Mouse (Mus musculus) midbrain, embryonic 15.5 days (tissue): Measurements from ENCODE around the gene Rflna. TPM values are rescaled to one million over a fixed set of nuclear protein-coding genes. Genes with fewer than 3 reads are reported as not detected.
A peak's percentile ranks its signal among the peaks of the same experiment; 100 is the strongest.

Source experiments
- ATAC-seq: fragments of 200-750 bp; cut with Nextera tagmentation; replicated peaks from 2 replicates; pipeline ENCODE4 v1.8.0; 2017; ENCODE audit warnings: moderate TSS enrichment
- H3K27ac ChIP-seq: fragments of 300-500 bp; sonication (generic); 2 replicates; pipeline ENCODE4 v1.5.1; 2015; ENCODE audit warnings: mild to moderate bottlenecking, inconsistent platforms
- H3K27me3 ChIP-seq: fragments of 300-500 bp; sonication (generic); replicated peaks from 2 replicates; pipeline ENCODE4 v1.6.1; 2015; ENCODE audit warnings: inconsistent platforms
- H3K36me3 ChIP-seq: fragments of 300-500 bp; sonication (generic); replicated peaks from 2 replicates; pipeline ENCODE4 v1.6.1; 2015; ENCODE audit warnings: inconsistent platforms
- H3K4me1 ChIP-seq: fragments of 300-500 bp; sonication (generic); 2 replicates; pipeline ENCODE4 v1.6.1; 2015; ENCODE audit warnings: inconsistent platforms
- H3K4me2 ChIP-seq: fragments of 300-500 bp; sonication (generic); 2 replicates; pipeline ENCODE4 v1.6.1; 2015; ENCODE audit warnings: inconsistent platforms, mild to moderate bottlenecking, moderate library complexity
- H3K4me3 ChIP-seq: fragments of 300-500 bp; sonication (generic); 2 replicates; pipeline ENCODE4 v1.5.1; 2015; ENCODE audit warnings: mild to moderate bottlenecking, inconsistent platforms
- H3K9ac ChIP-seq: fragments of 300-500 bp; sonication (generic); 2 replicates; pipeline ENCODE4 v1.6.1; 2015; ENCODE audit warnings: mild to moderate bottlenecking, inconsistent platforms
- H3K9me3 ChIP-seq: fragments of 300-500 bp; sonication (generic); 2 replicates; pipeline ENCODE4 v1.6.1; 2016; ENCODE audit warnings: inconsistent platforms
- WGBS: fragments of 180-500 bp; shearing (Covaris S2); methylation state at CpG from one replicate; pipeline ENCODE4 v1.1.7; 2015; ENCODE audit warnings: mixed read lengths; 5-methylcytosine and 5-hydroxymethylcytosine counted together
- polyA plus RNA-seq: library from polyadenylated mRNA; unstranded; fragments of >200 nt; fragmentation: Nextera tagmentation; extraction: Ambion mirVana; gene quantifications from 2 replicates; pipeline ENCODE4 v1.2.1, GENCODE M21; 2015

Gene Rflna
- polyA plus RNA-seq, 1 experiment from 2014 or later: 6.7 TPM

DNA sequence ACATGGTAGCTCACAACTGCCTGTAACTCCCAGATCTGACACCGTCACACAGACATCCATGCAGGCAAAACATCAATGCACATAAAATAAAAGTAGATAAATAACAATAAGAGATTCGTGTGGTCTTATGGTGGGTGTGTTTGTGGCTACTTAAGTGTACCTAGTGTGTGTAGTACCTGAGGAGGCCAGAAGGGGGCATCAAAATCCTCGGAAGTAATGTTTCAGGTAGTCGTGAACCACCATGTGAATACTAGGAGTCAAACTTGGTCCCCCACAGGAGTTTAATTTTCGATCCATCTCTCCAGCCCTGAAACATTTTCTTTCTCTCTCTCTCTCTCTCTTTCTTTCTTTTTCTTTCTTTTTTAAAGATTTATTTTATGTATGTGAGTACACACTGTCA is 16.8 kb upstream of the Rflna start:
- Histone ChIP-seq H3K27me3 (no peaks in the 10 kb centered on the region), H3K4me1 (no peaks in the 10 kb centered on the region), H3K4me3 (no peak overlapping the region), H3K9me3 (no peaks in the 10 kb centered on the region; the same call in 1 of the 2 replicates), H3K27ac (no peak overlapping the region), H3K36me3 (no peaks in the 10 kb centered on the region), H3K4me2 (no peak overlapping the region), H3K9ac (no peak overlapping the region)
- 87% methylated on average over 5 of the region's 5 CpGs for WGBS
- ATAC-seq: no peak

DNA sequence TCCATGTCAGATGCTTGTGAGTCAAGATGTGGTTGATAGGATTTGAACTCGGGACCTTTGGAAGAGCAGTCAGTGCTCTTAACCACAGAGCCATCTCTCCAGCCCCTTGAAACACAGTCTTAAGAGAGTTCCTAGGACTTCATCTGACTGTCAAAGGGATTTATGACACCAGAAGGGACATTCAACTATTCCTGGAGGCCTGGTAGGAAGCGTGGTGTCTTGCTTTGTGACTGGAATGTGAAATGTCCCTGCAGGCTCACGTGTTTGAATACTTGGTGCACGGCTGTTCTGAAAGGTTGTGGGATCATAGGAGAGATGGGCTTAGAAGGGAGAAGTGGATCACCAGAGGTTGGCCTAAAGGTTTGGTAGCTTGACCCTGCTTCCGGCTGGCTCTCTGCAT is 16.4 kb upstream of the Rflna start:
- Histone ChIP-seq H3K36me3 (no peaks in the 10 kb centered on the region), H3K4me3 (no peak overlapping the region), H3K9me3 (no peaks in the 10 kb centered on the region; the same call in 1 of the 2 replicates), H3K9ac (no peak overlapping the region), H3K4me2 (no peak overlapping the region), H3K4me1 (no peaks in the 10 kb centered on the region), H3K27me3 (no peaks in the 10 kb centered on the region), H3K27ac (no peak overlapping the region)
- 82% methylated on average over 5 of the region's 5 CpGs for WGBS
- no peak for ATAC-seq

- no peak for ATAC-seq
- 98% methylated on average over 2 of the region's 2 CpGs for WGBS
Observed at GRCm38 (mm10) chr5:124989724-124990123, 13.3 kb upstream of the Rflna start.

DNA sequence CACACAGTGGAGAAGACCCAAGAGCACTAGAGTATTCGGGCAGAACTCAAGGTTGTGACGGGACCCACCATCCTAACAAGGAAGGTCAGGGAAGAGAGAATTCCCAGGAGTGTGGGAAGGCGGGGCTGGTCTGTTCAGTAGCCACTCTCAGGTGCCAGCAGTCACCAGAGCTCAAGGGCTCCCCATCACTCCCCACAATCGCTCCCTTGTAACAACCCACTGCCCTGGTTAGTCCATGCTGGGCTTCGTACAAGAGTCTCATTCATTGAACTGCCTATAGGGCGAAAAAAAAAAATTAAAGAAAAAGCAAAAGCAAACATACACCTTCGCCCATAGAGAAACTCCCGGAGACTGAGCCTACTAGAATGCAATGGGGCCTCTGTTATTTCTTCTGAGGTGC is 10.7 kb upstream of the Rflna start:
- 87% methylated on average over 8 of the region's 8 CpGs for WGBS
- no peak overlapping the region for H3K4me3 ChIP-seq
- no peaks in the 10 kb centered on the region for H3K27me3 ChIP-seq
- H3K4me2 ChIP-seq: no peak overlapping the region
- no peak overlapping the region for H3K9ac ChIP-seq
- H3K27ac ChIP-seq: no peak overlapping the region
- H3K4me1 ChIP-seq: no peaks in the 10 kb centered on the region
- no peaks in the 10 kb centered on the region for H3K36me3 ChIP-seq
- no peak for ATAC-seq
- H3K9me3 ChIP-seq: no peaks in the 10 kb centered on the region

More at GRCm38 (mm10) chr5:124989724-124990123, 13.3 kb upstream of the Rflna start:
- Histone ChIP-seq H3K9me3 (no peaks in the 10 kb centered on the region), H3K4me1 (no peaks in the 10 kb centered on the region), H3K4me3 (no peak overlapping the region), H3K36me3 (no peaks in the 10 kb centered on the region), H3K27ac (no peak overlapping the region), H3K27me3 (no peaks in the 10 kb centered on the region), H3K9ac (no peak overlapping the region), H3K4me2 (no peak overlapping the region)

- Histone ChIP-seq H3K9ac (no peak overlapping the region), H3K4me2 (no peak overlapping the region), H3K9me3 (no peaks in the 10 kb centered on the region), H3K27me3 (no peaks in the 10 kb centered on the region), H3K36me3 (no peaks in the 10 kb centered on the region), H3K27ac (no peak overlapping the region), H3K4me3 (no peak overlapping the region), H3K4me1 (no peaks in the 10 kb centered on the region)
- WGBS: 73% methylated on average over 11 of the region's 11 CpGs
- no peak for ATAC-seq
Observed at GRCm38 (mm10) chr5:124992891-124993290, 10.1 kb upstream of the Rflna start.

DNA sequence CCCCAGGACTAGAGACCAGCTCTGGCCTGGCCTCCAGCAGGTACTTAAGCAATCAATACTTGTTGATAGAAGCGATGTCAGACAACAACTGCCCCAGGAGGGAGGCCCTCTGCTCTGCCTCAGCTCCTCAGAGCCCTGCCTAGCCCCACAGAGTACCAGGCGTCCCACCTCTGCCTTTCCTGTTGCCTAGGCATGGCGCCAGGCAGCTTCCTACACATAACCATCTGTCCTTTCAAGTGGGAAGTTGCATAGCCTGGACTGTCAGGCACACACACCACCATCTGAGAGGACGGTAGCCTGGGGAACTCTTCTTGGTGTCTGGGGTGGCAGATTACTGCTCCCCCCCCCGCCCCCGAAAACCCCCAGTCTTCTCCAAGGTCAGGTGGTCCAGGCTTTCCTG is 6.2 kb upstream of the Rflna start:
- Histone ChIP-seq H3K4me2 (no peak overlapping the region), H3K36me3 (no peaks in the 10 kb centered on the region), H3K4me3 (no peak overlapping the region), H3K4me1 (no peaks in the 10 kb centered on the region), H3K27me3 (no peaks in the 10 kb centered on the region), H3K9ac (no peak overlapping the region), H3K27ac (no peak overlapping the region), H3K9me3 (no peaks in the 10 kb centered on the region)
- no peak for ATAC-seq
- WGBS: 68% methylated on average over 6 of the region's 6 CpGs

- no peak overlapping the region for H3K9ac ChIP-seq
- H3K27ac ChIP-seq: no peak overlapping the region
- H3K36me3 ChIP-seq: no peaks in the 10 kb centered on the region
- no peak for ATAC-seq
- H3K4me2 ChIP-seq: no peak overlapping the region
- peaks cover 2% of the 10 kb centered on the region for H3K4me1 ChIP-seq
- no peak overlapping the region for H3K4me3 ChIP-seq
- H3K27me3 ChIP-seq: no peaks in the 10 kb centered on the region
- WGBS: 86% methylated on average over 4 of the region's 4 CpGs
- no peaks in the 10 kb centered on the region for H3K9me3 ChIP-seq
Observed at GRCm38 (mm10) chr5:124997913-124998312, 5.1 kb upstream of the Rflna start.

DNA sequence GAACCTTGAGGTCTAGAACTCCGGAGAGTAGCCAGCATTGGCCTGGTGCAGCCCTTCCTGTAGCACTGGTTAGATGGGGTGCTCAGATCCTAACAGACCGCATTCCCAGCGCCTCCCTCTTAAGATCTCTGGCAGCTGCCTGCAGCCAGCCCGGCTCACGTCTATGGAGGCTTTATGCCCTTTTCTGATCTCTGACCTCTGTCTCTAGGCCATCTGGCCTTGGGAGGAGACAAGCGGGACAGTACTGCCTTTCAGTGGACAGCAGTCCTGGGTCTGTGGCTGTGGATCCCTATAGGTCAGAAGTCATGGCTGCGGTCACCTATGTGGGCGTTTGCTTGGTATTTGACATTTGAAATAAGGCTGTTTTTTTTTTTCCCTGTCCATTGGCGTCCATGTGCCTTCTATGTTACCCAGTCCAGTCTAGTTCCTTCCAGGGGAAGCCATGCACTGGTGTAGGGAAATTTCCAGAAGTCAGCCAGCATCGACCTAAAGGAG is 2.2 kb upstream of the Rflna start:
- Histone ChIP-seq H3K9ac (no peak overlapping the region), H3K36me3 (no peaks in the 10 kb centered on the region), H3K27ac (no peak overlapping the region), H3K27me3 (0 out of 2 replicates have a peak, but pooled peaks cover 5% of the 10 kb centered on the region), H3K4me3 (no peak overlapping the region), H3K4me1 (peaks cover 15% of the 10 kb centered on the region), H3K4me2 (no peak overlapping the region), H3K9me3 (no peaks in the 10 kb centered on the region)
- WGBS: 69% methylated on average over 10 of the region's 10 CpGs
- no peak for ATAC-seq

DNA sequence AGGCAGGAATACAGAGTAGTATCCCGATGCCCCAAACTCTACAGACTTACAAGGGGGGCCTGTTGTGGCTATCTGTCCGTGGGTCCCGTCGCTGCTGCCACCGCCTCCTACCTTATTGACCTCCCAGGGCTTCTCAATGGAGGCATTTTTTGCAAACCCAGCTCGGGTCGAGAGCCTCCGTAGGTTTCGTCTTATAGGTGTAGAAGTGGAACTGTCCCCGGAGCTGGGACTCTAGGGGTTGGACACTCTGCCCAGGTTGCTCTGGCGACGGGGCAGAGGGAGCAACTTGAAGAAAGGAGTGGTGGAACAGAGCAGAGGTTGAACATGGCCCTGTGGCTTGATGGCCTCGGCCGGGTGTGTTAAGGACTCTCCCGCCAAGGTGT is 843 bp downstream of the Rflna start:
- peaks cover 24% of the 10 kb centered on the region for H3K4me1 ChIP-seq
- H3K27ac ChIP-seq: no peak overlapping the region
- 12% methylated on average over 15 of the region's 15 CpGs for WGBS
- H3K27me3 ChIP-seq: 0 out of 2 replicates have a peak, but pooled peaks cover 5% of the 10 kb centered on the region
- H3K36me3 ChIP-seq: no peaks in the 10 kb centered on the region
- peak overlapping the region; percentile 59 for H3K4me2 ChIP-seq
- H3K4me3 ChIP-seq: peak overlapping the region; percentile 33
- no peak for ATAC-seq
- H3K9ac ChIP-seq: no peak overlapping the region
- no peaks in the 10 kb centered on the region for H3K9me3 ChIP-seq

GRCm38 (mm10) chr5:125005871-125006652 is 3.0 kb downstream of the Rflna start:
- Histone ChIP-seq H3K9ac (no peak overlapping the region), H3K9me3 (no peaks in the 10 kb centered on the region), H3K27me3 (0 out of 2 replicates have a peak, but pooled peaks cover 5% of the 10 kb centered on the region), H3K27ac (no peak overlapping the region), H3K4me2 (no peak overlapping the region), H3K4me3 (no peak overlapping the region), H3K36me3 (no peaks in the 10 kb centered on the region), H3K4me1 (peaks cover 24% of the 10 kb centered on the region)
- WGBS: 68% methylated on average over 9 of the region's 9 CpGs
- ATAC-seq: no peak

DNA sequence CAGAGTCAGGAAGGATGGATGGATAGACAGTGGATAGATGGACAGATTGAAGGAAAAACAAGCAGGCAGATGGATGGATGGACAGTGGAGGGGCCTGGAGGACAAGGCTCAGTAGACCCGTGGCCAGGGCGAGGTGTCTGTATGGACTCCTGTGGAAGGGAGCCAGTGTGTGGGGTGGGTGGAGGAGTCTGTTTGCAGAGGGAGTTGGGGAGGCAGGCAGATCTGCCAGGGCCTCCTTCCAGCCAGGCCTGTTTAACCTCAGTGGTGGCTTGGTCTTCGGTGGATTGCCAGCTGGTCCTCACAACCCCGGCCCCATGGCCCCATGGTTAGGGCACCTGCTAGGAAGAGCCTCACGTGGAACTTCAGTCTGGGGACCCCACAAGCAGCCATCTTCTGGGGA is 3.9 kb downstream of the Rflna start:
- no peak overlapping the region for H3K27ac ChIP-seq
- no peak overlapping the region for H3K4me3 ChIP-seq
- H3K36me3 ChIP-seq: no peaks in the 10 kb centered on the region
- no peaks in the 10 kb centered on the region for H3K9me3 ChIP-seq
- peaks cover 24% of the 10 kb centered on the region for H3K4me1 ChIP-seq
- ATAC-seq: no peak
- WGBS: 87% methylated on average over 5 of the region's 5 CpGs
- H3K9ac ChIP-seq: no peak overlapping the region
- no peak overlapping the region for H3K4me2 ChIP-seq
- 0 out of 2 replicates have a peak, but pooled peaks cover 5% of the 10 kb centered on the region for H3K27me3 ChIP-seq

DNA sequence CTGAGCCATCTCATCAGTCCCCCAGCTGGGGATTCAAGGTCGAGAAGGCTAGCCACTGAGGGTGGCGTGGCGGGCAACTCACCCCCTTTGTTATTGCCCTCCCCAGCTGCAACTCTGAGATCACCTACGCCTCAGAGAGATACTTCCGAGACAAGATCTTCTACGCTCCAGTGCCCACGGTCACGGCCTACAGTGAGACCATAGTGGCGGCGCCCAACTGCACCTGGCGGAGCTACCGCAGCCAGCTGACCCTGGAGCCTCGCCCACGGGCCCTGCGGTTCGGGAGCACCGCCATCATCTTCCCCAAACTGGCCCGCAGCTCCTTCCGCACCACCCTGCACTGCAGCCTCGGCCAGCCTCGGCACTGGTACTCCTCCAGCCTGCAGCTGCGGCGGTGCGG is 8.1 kb downstream of the Rflna start:
- Histone ChIP-seq H3K27ac (no peak overlapping the region), H3K27me3 (no peaks in the 10 kb centered on the region), H3K4me1 (peaks cover 6% of the 10 kb centered on the region; the same call in 1 of the 2 replicates), H3K36me3 (no peaks in the 10 kb centered on the region), H3K9me3 (no peaks in the 10 kb centered on the region), H3K4me3 (no peak overlapping the region), H3K9ac (no peak overlapping the region), H3K4me2 (no peak overlapping the region)
- 87% methylated on average over 24 of the region's 24 CpGs for WGBS
- ATAC-seq: no peak

DNA sequence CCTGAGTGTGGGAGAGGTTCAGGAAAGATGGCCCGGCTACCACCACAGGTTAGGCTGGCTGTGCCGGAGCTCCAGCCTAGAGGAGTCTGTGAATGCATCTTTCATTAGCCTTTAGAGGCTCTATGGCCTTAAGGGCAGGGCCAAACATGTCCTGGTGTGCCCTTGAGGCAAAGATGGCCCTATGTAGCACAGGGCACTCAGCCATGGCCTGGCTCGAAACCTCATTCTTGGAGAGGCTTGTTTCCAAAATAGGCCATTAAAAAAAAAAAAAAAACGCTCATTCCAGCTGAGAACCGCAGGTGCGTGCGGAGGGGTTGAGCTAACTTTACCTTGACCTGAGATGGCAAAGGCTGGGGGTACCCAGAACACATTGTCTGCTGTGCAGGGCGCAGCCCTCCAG is 8.6 kb downstream of the Rflna start:
- H3K27ac ChIP-seq: no peak overlapping the region
- H3K9me3 ChIP-seq: no peaks in the 10 kb centered on the region
- H3K4me3 ChIP-seq: no peak overlapping the region
- H3K9ac ChIP-seq: no peak overlapping the region
- peaks cover 3% of the 10 kb centered on the region; the same call in 1 of the 2 replicates for H3K4me1 ChIP-seq
- ATAC-seq: no peak
- no peak overlapping the region for H3K4me2 ChIP-seq
- H3K36me3 ChIP-seq: 0 out of 2 replicates have a peak, but pooled peaks cover 3% of the 10 kb centered on the region
- H3K27me3 ChIP-seq: no peaks in the 10 kb centered on the region
- 93% methylated on average over 8 of the region's 8 CpGs for WGBS
